Mouse (Mus musculus) bone marrow macrophage, adult 2 months (primary cell): ENCODE data around the gene Prrt1.

Source experiments
- CTCF ChIP-seq: IDR thresholded peaks from 2 replicates; pipeline ENCODE4 v1.5.1; 2012; ENCODE audit warnings: low read depth, mild to moderate bottlenecking, low read length, moderate library complexity
- POLR2A ChIP-seq: IDR thresholded peaks from 2 replicates; pipeline ENCODE4 v1.6.1; 2012; ENCODE audit warnings: mild to moderate bottlenecking, low read depth, low read length, borderline replicate concordance

DNA sequence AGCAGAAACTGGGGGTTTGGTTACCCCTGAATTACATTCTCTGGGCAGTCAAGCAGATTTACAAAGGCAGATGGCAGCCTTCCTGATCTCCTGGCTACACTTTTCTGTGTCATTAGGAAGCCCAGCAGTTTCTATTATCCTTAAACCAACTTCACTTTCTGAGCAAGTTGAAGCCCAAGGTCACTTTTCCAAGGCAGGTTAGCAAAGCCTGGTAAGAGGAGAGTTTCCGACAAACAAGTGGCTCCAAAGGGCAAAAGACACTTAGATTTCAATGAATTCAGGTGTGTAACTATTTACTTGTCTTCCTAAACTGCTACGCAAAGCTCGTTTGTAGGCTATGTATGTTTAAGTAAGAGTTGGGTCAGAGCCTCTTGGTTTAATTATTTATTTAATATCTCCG, 14.0 kb downstream of the Prrt1 start:
- no peak for TF ChIP-seq CTCF
- TF ChIP-seq POLR2A: no peak
